Mouse (Mus musculus) adrenal gland, postnatal 10 days (tissue): ENCODE measurements around the gene Crat. TPM values are rescaled to one million over a fixed set of nuclear protein-coding genes. Genes with fewer than 3 reads are reported as not detected.

Experiments used
- DNase-seq: peaks from one replicate; pipeline ENCODE4 v3.0.0; 2021; ENCODE audit warnings: mixed read lengths
- long read RNA-seq, 2 experiments: library from polyadenylated mRNA; stranded (forward); transcript quantifications; one replicate each; pipeline ENCODE4 v2.0.0; 2021
- total RNA-seq, 2 experiments: library from RNA; stranded (reverse); gene quantifications; 2 replicates each; pipeline ENCODE4 v1.2.3; 2021

Crat gene
- 100 to 1,000 TPM; 317 to 355 TPM for total RNA-seq
- long read RNA-seq, experiment 1, full-length matches to known transcripts, result 151 of 379 reads
- long read RNA-seq, experiment 1, partial matches to known transcripts, result 51 of 379 reads
- long read RNA-seq, experiment 1, other reads (novel, unspliced or antisense), result 177 of 379 reads
- long read RNA-seq, experiment 2, transcript Crat-201 (14 exons, 3,833 nt), result major isoform, 170 of 434 reads
- long read RNA-seq, experiment 2, partial matches to known transcripts, result 41 of 434 reads
- long read RNA-seq, experiment 2, other reads (novel, unspliced or antisense), result 222 of 434 reads

GRCm38 (mm10) chr2:30415157-30415935 lies at the start of gene Crat:
TSS of gene Crat (minus strand) at chr2:30415813.
- DNase-seq, result peak; percentile 96

- no peak for DNase-seq
Measured at GRCm38 (mm10) chr2:30464411-30464810, 48.8 kb upstream of the Crat start.

DNA sequence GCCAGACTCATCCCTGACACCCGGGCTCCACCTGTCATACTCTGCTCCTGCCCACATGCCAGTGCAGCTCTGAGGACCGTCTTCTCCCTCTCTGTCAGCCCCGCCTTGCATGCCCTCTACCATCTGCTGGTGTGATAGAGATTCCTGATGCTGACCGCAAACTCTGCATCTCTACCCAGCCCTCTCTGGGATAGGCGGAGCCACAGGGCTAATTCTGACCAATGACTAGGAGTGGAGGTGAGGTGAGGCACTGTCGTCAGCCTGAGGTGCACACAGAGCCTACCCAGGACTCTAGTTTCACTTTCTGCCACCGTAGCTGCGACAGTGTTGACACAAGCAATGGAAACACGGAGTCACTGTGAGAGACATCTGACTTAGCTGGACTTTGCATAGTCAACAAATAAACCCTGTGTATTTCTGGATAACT lies 48.3 kb upstream of the Crat start:
- DNase-seq, result peak; percentile 75

DNA sequence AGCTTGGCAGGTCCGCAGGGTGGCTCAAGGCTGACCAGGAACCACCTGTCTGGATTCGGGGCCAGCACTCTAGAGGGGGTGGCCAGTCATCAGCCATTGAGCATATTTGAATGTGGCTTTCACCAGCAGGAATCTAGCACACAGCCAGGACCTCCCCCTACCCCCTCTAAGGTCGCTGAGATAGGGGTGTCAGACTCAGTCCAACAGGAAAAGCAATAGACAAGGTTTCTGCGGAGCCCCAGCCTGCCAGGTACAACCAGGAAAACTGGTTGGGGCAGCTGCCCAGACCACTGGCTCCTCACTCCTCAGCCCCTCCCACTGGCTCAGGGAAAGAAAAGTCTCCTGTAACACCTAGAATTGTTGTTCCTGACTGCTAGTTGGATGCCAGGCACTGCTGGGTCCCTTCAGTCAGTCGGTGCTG lies 47.7 kb upstream of the Crat start:
- DNase-seq, result no peak

DNA sequence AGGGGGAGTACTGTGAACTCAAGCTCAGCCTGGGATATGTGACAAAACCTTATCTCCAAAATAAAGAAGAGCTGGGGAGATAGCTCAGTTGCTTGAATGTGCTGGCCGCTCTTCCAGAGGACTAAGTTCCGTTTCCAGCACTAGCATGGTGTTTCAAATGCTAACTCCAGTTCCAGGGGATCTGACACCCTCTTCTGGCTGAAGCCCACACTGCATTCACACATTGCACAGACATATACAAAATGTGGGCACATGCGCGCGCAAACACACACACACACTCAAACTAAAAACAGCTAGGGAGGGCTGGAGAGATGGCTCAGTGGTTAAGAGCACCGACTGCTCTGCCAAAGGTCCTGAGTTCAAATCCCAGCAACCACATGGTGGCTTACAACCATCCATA lies 43.6 kb upstream of the Crat start:
- no peak for DNase-seq

DNA sequence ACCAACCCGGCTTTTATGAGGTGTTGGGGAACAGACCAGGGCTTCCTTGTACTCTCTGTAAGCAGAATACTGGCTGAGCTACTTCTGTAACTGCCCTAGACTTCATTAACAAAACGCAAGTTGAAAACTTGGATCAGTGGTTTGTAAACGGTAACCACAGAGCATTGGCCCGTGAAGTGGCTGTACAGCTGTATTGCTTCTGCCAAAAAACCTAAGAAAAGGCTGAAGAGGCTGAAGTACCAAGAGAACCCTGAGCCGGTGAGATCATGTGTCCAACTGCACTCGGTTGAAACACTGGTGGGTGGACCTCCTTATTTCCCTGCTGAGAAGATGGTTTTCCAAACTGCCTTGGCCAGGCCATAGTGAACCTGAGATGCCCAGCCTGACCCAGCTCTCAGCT lies 42.7 kb upstream of the Crat start:
- no peak for DNase-seq

DNA sequence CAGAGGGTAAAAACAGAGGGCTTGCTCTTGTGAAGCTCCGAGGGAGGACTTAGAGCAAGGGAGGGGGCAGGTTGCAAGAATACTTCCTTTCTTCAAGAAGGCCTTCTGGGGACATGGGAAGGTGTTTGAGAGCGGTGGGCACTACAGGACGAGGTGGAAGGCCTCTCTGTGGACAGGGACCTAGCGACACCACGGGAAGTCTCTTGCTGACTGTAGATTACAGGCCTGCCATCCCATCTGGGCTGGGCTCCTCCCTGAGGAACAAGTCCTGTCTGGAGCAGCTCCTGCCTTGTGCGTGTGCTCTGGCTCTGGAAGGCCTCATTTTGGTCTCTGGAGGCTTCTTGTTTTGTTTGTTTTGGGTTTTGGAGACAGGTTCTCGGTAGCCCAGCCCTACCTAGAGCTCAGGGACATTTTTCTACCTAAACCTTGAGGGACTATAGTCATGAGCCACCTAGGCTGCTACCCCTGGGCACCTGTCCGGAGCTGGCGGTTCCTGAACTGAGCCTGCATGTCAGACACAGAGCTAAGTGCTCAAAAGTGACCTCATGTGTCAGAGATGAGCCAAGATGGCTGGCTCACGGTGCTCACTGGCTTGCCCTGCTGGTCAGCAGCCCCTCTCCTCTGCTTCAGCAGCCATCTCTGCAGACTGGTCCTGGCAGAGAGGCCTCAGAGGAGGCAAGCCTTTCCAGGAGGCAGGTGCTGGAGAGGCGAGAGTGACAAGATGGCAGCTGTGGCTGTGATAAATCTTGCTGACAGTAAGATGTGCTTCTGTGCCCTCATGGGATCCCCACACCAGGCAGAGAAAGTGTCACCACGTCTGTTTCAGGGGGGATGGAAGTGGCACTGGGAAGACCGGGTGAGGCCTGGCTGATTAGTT lies 40.7 kb upstream of the Crat start:
- DNase-seq, result no peak

- no peak for DNase-seq
Measured at GRCm38 (mm10) chr2:30454587-30454986, 39.0 kb upstream of the Crat start.

- no peak for DNase-seq
Measured at GRCm38 (mm10) chr2:30453570-30453969, 38.0 kb upstream of the Crat start.

DNA sequence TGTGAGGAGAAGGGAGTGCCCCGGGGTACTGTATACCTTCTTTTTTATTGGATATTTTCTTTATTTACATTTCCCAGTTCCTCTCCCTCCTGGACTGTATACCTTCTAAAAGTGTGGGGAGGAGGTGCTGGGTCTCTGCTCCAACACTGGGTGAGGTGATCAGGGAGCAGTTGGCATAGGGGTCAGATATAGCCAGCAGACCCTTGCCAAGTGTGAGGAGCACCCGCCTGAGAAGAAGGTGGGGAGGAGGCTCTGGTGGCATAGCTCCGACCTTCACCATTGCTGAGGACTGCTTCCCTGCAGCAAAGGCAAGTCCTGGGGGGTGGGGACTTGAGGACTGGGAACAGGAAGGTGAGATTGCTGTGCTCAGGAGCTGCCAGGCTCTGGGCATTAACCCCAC lies 35.9 kb upstream of the Crat start:
- DNase-seq, result no peak

DNA sequence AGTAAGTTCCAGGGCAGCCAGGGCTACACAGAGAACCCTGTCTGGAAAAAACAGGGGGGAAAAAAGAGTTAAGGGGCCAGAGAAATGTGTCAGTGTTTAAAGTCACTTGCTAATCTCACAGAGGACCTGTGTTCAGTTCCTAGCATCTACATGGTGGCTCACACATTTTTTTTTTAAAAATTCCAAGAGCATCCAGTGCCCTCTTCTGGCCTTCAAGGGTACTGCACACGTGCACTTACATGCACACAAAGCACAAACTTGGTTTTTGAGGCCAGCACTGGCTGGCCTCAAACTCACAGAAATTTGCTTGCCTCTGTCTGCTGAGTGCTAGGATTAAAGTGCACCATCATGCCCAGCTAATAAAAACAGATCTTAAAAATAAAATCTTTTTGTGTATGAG lies 34.9 kb upstream of the Crat start:
- no peak for DNase-seq

- no peak for DNase-seq
Measured at GRCm38 (mm10) chr2:30448371-30448770, 32.8 kb upstream of the Crat start.

DNA sequence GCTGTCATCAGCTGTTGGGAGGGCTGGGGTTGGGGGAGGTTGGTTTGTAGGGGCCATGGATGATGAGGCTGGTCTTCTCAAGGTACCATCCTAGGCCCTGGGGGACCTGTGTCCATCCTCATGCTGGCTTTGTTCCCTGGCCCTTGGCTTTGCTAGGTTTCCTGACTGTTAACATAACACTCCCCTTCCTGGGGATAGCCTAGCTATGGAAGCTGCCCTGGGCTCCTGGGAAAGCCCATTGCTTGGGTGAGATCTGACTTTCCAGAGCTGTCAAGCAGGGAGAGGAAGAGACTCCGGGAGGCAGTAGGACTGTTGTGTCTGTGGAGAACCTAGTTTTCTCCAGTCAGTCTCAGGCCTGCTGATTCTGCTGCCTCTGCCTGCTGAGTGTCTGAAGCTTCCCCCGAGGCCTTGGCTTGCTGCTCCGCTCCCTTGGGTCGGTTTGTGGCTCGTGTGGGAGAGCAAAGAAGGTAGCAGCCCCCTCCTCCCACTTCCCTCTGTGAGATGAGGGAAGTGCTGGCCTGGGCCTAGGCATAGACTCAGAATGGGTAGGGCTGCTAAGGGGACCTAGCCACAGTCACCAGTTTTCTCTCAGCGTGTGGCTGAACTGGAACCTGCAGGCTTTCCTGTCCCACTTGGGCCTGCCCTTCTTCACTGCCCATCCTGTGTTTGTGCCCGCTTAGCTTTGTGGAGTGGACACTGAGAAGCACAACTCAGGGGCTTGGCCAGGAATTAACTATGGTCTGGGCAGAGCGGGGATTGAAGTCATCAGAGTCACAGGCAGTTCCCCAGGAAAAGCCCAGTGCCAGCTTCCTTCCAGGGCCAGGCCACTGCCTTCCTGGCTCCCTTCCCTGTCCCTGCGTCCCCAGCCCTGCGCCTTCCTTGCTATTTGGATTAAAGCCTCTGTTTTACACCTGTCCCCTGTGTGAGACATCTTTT lies 31.5 kb upstream of the Crat start:
- peak; percentile 50 for DNase-seq

- DNase-seq, result no peak
Measured at GRCm38 (mm10) chr2:30445312-30445711, 29.7 kb upstream of the Crat start.

- DNase-seq, result no peak
Measured at GRCm38 (mm10) chr2:30444450-30444849, 28.8 kb upstream of the Crat start.

- DNase-seq, result no peak
Measured at GRCm38 (mm10) chr2:30444006-30444405, 28.4 kb upstream of the Crat start.

GRCm38 (mm10) chr2:30443281-30443680 lies 27.7 kb upstream of the Crat start:
- DNase-seq, result no peak

GRCm38 (mm10) chr2:30442498-30442890 lies 26.9 kb upstream of the Crat start:
- no peak for DNase-seq

- DNase-seq, result peak; percentile 87
Measured at GRCm38 (mm10) chr2:30441518-30442497, 26.2 kb upstream of the Crat start.
